Mouse (Mus musculus): Measurements from ENCODE around the gene Vamp8. TPM values are rescaled to one million over a fixed set of nuclear protein-coding genes. Genes with fewer than 3 reads are reported as not detected.

Gene Vamp8
- polyA plus RNA-seq, 1 experiment from 2014 or later = 206 TPM

GRCm38 (mm10) chr6:72358086-72358764, 32.3 kb downstream of the Vamp8 start:
- Histone ChIP-seq H3K4me1 (ENCODE audit: control insufficient read depth, insufficient read depth, low read length) (peaks cover 19% of the 10 kb centered on the region; the same call in 1 of the 2 replicates), H3K9me3 (ENCODE audit: control insufficient read depth, low read depth, low read length) (no peaks in the 10 kb centered on the region), H3K4me2 (replicated peaks; ENCODE audit: low read depth, low read length) (no peak overlapping the region), H3K27ac (ENCODE audit: low read length) (no peak overlapping the region; the same call in 1 of the 2 replicates), H3K36me3 (ENCODE audit: control insufficient read depth, insufficient read depth, low read length) (peaks cover 17% of the 10 kb centered on the region; the same call in 1 of the 2 replicates), H3K9ac (replicated peaks; ENCODE audit: low read depth, low read length) (no peak overlapping the region), H3K4me3 (ENCODE audit: low read depth, low read length) (no peak overlapping the region), H3K27me3 (ENCODE audit: control insufficient read depth, insufficient read depth, low read length) (no peaks in the 10 kb centered on the region)
- no peak for ATAC-seq (ENCODE audit: insufficient number of reproducible peaks, insufficient read depth, low FRiP score, low read depth)
- 85% methylated on average over 10 of the region's 10 CpGs for WGBS

- peaks cover 21% of the 10 kb centered on the region for H3K4me1 ChIP-seq (ENCODE audit: control insufficient read depth, insufficient read depth, low read length)
- H3K4me2 ChIP-seq (replicated peaks; ENCODE audit: low read depth, low read length) = no peak overlapping the region
- peaks cover 17% of the 10 kb centered on the region; the same call in 1 of the 2 replicates for H3K36me3 ChIP-seq (ENCODE audit: control insufficient read depth, insufficient read depth, low read length)
- ATAC-seq (ENCODE audit: insufficient number of reproducible peaks, insufficient read depth, low FRiP score, low read depth) = 0 out of 2 replicates have a peak, but pooled peaks have one; percentile 15
- H3K4me3 ChIP-seq (ENCODE audit: low read depth, low read length) = no peak overlapping the region
- no peaks in the 10 kb centered on the region for H3K9me3 ChIP-seq (ENCODE audit: control insufficient read depth, low read depth, low read length)
- 65% methylated on average over 5 of the region's 5 CpGs for WGBS
- no peak overlapping the region; the same call in 1 of the 2 replicates for H3K27ac ChIP-seq (ENCODE audit: low read length)
- no peak overlapping the region for H3K9ac ChIP-seq (replicated peaks; ENCODE audit: low read depth, low read length)
- H3K27me3 ChIP-seq (ENCODE audit: control insufficient read depth, insufficient read depth, low read length) = no peaks in the 10 kb centered on the region
Measured at GRCm38 (mm10) chr6:72357164-72358079, 33.1 kb downstream of the Vamp8 start.

GRCm38 (mm10) chr6:72356001-72356532, 34.4 kb downstream of the Vamp8 start:
- whole genome bisulfite sequencing = 38% methylated on average over 7 of the region's 8 CpGs
- ATAC-seq (ENCODE audit: insufficient number of reproducible peaks, insufficient read depth, low FRiP score, low read depth) = no peak
- Histone ChIP-seq H3K27ac (ENCODE audit: low read length) (no peak overlapping the region), H3K36me3 (ENCODE audit: control insufficient read depth, insufficient read depth, low read length) (peaks cover 18% of the 10 kb centered on the region; the same call in 1 of the 2 replicates), H3K27me3 (ENCODE audit: control insufficient read depth, insufficient read depth, low read length) (no peaks in the 10 kb centered on the region), H3K9ac (replicated peaks; ENCODE audit: low read depth, low read length) (peak overlapping the region; percentile 53), H3K4me2 (replicated peaks; ENCODE audit: low read depth, low read length) (peak overlapping the region; percentile 79), H3K4me3 (ENCODE audit: low read depth, low read length) (peak overlapping the region; percentile 58), H3K9me3 (ENCODE audit: control insufficient read depth, low read depth, low read length) (no peaks in the 10 kb centered on the region), H3K4me1 (ENCODE audit: control insufficient read depth, insufficient read depth, low read length) (peaks cover 21% of the 10 kb centered on the region)

GRCm38 (mm10) chr6:72355066-72355911, 35.2 kb downstream of the Vamp8 start, which contains the start of gene Tmem150a:
TSS of gene Tmem150a (plus strand) at chr6:72355447.
- under 1% methylated on average over 68 of the region's 71 CpGs for WGBS
- peaks cover 26% of the 10 kb centered on the region; the same call in 1 of the 2 replicates for H3K36me3 ChIP-seq (ENCODE audit: control insufficient read depth, insufficient read depth, low read length)
- H3K9ac ChIP-seq (replicated peaks; ENCODE audit: low read depth, low read length) = peak within 1 kb of the TSS; percentile 53
- ATAC-seq (ENCODE audit: insufficient number of reproducible peaks, insufficient read depth, low FRiP score, low read depth) = peak; percentile 88
- peak within 1 kb of the TSS; percentile 27; the same call in 1 of the 2 replicates for H3K27ac ChIP-seq (ENCODE audit: low read length)
- no peaks in the 10 kb centered on the region for H3K9me3 ChIP-seq (ENCODE audit: control insufficient read depth, low read depth, low read length)
- no peaks in the 10 kb centered on the region for H3K27me3 ChIP-seq (ENCODE audit: control insufficient read depth, insufficient read depth, low read length)
- peak within 1 kb of the TSS; percentile 79 for H3K4me2 ChIP-seq (replicated peaks; ENCODE audit: low read depth, low read length)
- H3K4me3 ChIP-seq (ENCODE audit: low read depth, low read length) = peak within 1 kb of the TSS; percentile 58
- H3K4me1 ChIP-seq (ENCODE audit: control insufficient read depth, insufficient read depth, low read length) = peaks cover 14% of the 10 kb centered on the region

GRCm38 (mm10) chr6:72354025-72354424, 36.5 kb downstream of the Vamp8 start:
- no peak for ATAC-seq (ENCODE audit: insufficient number of reproducible peaks, insufficient read depth, low FRiP score, low read depth)
- 71% methylated on average over 1 of the region's 1 CpGs for WGBS
- Histone ChIP-seq H3K4me3 (ENCODE audit: low read depth, low read length) (no peak overlapping the region), H3K36me3 (ENCODE audit: control insufficient read depth, insufficient read depth, low read length) (peaks cover 27% of the 10 kb centered on the region; the same call in 1 of the 2 replicates), H3K27ac (ENCODE audit: low read length) (no peak overlapping the region), H3K4me2 (replicated peaks; ENCODE audit: low read depth, low read length) (no peak overlapping the region), H3K9ac (replicated peaks; ENCODE audit: low read depth, low read length) (no peak overlapping the region), H3K4me1 (ENCODE audit: control insufficient read depth, insufficient read depth, low read length) (peaks cover 10% of the 10 kb centered on the region; the same call in 1 of the 2 replicates), H3K27me3 (ENCODE audit: control insufficient read depth, insufficient read depth, low read length) (no peaks in the 10 kb centered on the region), H3K9me3 (ENCODE audit: control insufficient read depth, low read depth, low read length) (no peaks in the 10 kb centered on the region)

GRCm38 (mm10) chr6:72352636-72353405, 37.7 kb downstream of the Vamp8 start:
- ATAC-seq (ENCODE audit: insufficient number of reproducible peaks, insufficient read depth, low FRiP score, low read depth) = no peak
- Histone ChIP-seq H3K4me2 (replicated peaks; ENCODE audit: low read depth, low read length) (no peak overlapping the region), H3K9ac (replicated peaks; ENCODE audit: low read depth, low read length) (no peak overlapping the region), H3K27me3 (ENCODE audit: control insufficient read depth, insufficient read depth, low read length) (no peaks in the 10 kb centered on the region), H3K4me3 (ENCODE audit: low read depth, low read length) (no peak overlapping the region), H3K9me3 (ENCODE audit: control insufficient read depth, low read depth, low read length) (no peaks in the 10 kb centered on the region), H3K27ac (ENCODE audit: low read length) (no peak overlapping the region), H3K4me1 (ENCODE audit: control insufficient read depth, insufficient read depth, low read length) (peaks cover 16% of the 10 kb centered on the region), H3K36me3 (ENCODE audit: control insufficient read depth, insufficient read depth, low read length) (peaks cover 24% of the 10 kb centered on the region; the same call in 1 of the 2 replicates)
- WGBS = 59% methylated on average over 5 of the region's 5 CpGs

- no peak overlapping the region for H3K9ac ChIP-seq (replicated peaks; ENCODE audit: low read depth, low read length)
- 93% methylated on average over 2 of the region's 2 CpGs for WGBS
Measured at GRCm38 (mm10) chr6:72350214-72350613, 40.3 kb downstream of the Vamp8 start.

More at GRCm38 (mm10) chr6:72350214-72350613, 40.3 kb downstream of the Vamp8 start:
- Histone ChIP-seq H3K4me2 (replicated peaks; ENCODE audit: low read depth, low read length) (no peak overlapping the region), H3K27me3 (ENCODE audit: control insufficient read depth, insufficient read depth, low read length) (no peaks in the 10 kb centered on the region), H3K9me3 (ENCODE audit: control insufficient read depth, low read depth, low read length) (no peaks in the 10 kb centered on the region), H3K4me1 (ENCODE audit: control insufficient read depth, insufficient read depth, low read length) (peaks cover 16% of the 10 kb centered on the region), H3K27ac (ENCODE audit: low read length) (no peak overlapping the region), H3K4me3 (ENCODE audit: low read depth, low read length) (no peak overlapping the region), H3K36me3 (ENCODE audit: control insufficient read depth, insufficient read depth, low read length) (peaks cover 24% of the 10 kb centered on the region; the same call in 1 of the 2 replicates)
- no peak for ATAC-seq (ENCODE audit: insufficient number of reproducible peaks, insufficient read depth, low FRiP score, low read depth)
